Mouse (Mus musculus) cerebellum, adult 2 months (tissue): ENCODE results near the gene Kctd17.

Source experiments
- CTCF ChIP-seq: fragments of 200-500 bp; IDR thresholded peaks from 2 replicates; pipeline ENCODE4 v1.5.1; 2011; ENCODE audit warnings: low read depth, mild to moderate bottlenecking, control low read depth, low read length, moderate library complexity, borderline replicate concordance; ENCODE audit not compliant: insufficient read depth
- POLR2A ChIP-seq: fragments of 200-500 bp; IDR thresholded peaks from 2 replicates; pipeline ENCODE4 v1.6.1; 2011; ENCODE audit warnings: low read length, control low read depth, borderline replicate concordance; ENCODE audit not compliant: insufficient read depth

GRCm38 (mm10) chr15:78429139-78429459 is 735 bp downstream of the Kctd17 start:
- TF ChIP-seq POLR2A: no peak
- TF ChIP-seq CTCF: no peak
